Mouse (Mus musculus): ENCODE data around the gene Ywhae. TPM values are rescaled to one million over a fixed set of nuclear protein-coding genes. Genes with fewer than 3 reads are reported as not detected.

Ywhae gene
- polyA plus RNA-seq, 1 experiment from 2014 or later: 1,444 TPM

DNA sequence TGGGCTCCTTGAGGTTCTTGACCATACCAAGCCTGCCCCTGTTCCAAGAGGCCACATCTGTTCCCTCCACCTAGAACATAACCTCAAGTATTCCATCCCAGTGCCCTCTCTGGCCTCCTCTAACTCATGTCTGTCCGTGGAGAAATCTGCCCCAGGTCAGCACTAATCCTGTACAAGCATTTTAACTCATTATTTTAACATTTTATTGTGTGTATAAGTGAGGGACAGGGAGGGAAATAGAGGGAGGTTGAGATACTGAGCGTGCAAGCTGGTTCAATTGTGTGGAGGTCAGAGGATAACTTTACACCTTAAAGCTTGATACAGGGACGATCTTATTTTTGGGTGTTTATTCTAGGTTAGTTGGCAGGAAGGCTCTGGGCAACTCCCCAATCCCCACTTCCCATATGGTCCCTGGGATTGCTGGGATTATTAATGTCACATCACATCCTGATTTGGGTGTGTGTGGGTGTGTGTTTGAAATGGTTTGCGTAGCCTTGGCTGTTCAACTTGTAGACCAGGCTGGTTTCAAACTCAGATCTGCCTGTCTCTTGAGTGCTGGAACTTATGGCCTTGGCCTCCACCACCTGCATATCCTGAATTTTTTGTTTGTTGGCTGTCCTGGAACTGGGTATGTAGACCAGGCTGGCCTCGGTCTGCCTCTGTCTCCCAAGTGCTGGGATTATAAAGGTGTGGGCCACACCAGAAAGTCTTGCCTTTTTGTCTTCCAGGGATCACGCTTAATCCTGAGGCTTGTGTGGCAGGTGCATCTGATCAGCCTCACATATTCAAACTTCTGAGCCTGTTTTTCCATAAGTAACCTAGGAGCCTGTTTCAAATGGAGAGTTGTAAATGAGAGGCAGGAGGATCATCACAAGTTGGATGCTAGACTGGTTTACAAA is 35.7 kb downstream of the Ywhae start:
- peaks cover 44% of the 10 kb centered on the region for H3K36me3 ChIP-seq (ENCODE audit: control insufficient read depth, insufficient read depth, low read length)
- ATAC-seq: 0 out of 2 replicates have a peak, but pooled peaks have one; percentile 3

DNA sequence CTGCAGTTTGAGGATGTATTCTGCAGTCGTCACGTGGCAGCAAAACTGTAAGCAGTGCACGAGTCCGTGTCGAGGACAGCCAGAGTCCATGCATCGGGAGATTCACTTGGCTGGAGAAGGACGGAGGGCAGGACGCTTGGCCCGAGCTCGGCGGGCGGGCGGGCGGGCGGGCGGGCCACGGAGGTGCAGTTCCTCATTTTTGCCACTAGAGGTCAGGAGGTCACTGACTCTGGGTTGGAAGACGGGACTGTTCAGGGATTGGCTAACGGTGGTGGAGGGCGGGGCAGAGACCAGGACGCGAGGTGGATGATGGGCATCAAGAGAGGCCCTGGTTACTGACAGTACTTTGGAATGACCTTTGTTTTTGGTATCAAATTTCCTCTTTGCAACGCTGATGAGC is 36.5 kb downstream of the Ywhae start:
- peak overlapping the region; percentile 4; the same call in 1 of the 2 replicates for H3K4me3 ChIP-seq (ENCODE audit: low read depth, low read length)
- H3K27me3 ChIP-seq (replicated peaks; ENCODE audit: control insufficient read depth, insufficient read depth, low read length): no peaks in the 10 kb centered on the region
- H3K9ac ChIP-seq (ENCODE audit: low read length): no peak overlapping the region
- no peaks in the 10 kb centered on the region for H3K9me3 ChIP-seq (replicated peaks; ENCODE audit: control insufficient read depth, low read length)
- peak overlapping the region; percentile 41 for H3K4me2 ChIP-seq (ENCODE audit: low read length)
- peaks cover 40% of the 10 kb centered on the region for H3K36me3 ChIP-seq (ENCODE audit: control insufficient read depth, insufficient read depth, low read length)
- DNase-seq (ENCODE audit: low spot score): peak; percentile 81
- peak; percentile 92 for ATAC-seq
- under 1% methylated on average over 23 of the region's 23 CpGs for WGBS
- H3K27ac ChIP-seq (ENCODE audit: low read depth, low read length): no peak overlapping the region
- H3K4me1 ChIP-seq (ENCODE audit: control insufficient read depth, insufficient read depth, low read length): no peaks in the 10 kb centered on the region

More for the DNA sequence above, 35.7 kb downstream of the Ywhae start:
- Histone ChIP-seq H3K9ac (ENCODE audit: low read length) (no peak overlapping the region), H3K4me1 (ENCODE audit: control insufficient read depth, insufficient read depth, low read length) (no peaks in the 10 kb centered on the region), H3K4me2 (ENCODE audit: low read length) (no peak overlapping the region), H3K4me3 (ENCODE audit: low read depth, low read length) (no peak overlapping the region), H3K9me3 (replicated peaks; ENCODE audit: control insufficient read depth, low read length) (no peaks in the 10 kb centered on the region), H3K27me3 (replicated peaks; ENCODE audit: control insufficient read depth, insufficient read depth, low read length) (no peaks in the 10 kb centered on the region), H3K27ac (ENCODE audit: low read depth, low read length) (no peak overlapping the region)
- no peak for DNase-seq (ENCODE audit: low spot score)
- WGBS: 56% methylated on average over 6 of the region's 6 CpGs

GRCm38 (mm10) chr11:75772562-75772961 is 39.9 kb downstream of the Ywhae start:
- H3K4me2 ChIP-seq (ENCODE audit: low read length): no peak overlapping the region
- DNase-seq (ENCODE audit: low spot score) (no peak), ATAC-seq (no peak)
- peaks cover 7% of the 10 kb centered on the region for H3K36me3 ChIP-seq (ENCODE audit: control insufficient read depth, insufficient read depth, low read length)
- H3K4me3 ChIP-seq (ENCODE audit: low read depth, low read length): no peak overlapping the region
- no peak overlapping the region for H3K9ac ChIP-seq (ENCODE audit: low read length)
- H3K27ac ChIP-seq (ENCODE audit: low read depth, low read length): no peak overlapping the region
- no peaks in the 10 kb centered on the region for H3K4me1 ChIP-seq (ENCODE audit: control insufficient read depth, insufficient read depth, low read length)
- H3K27me3 ChIP-seq (replicated peaks; ENCODE audit: control insufficient read depth, insufficient read depth, low read length): no peaks in the 10 kb centered on the region
- H3K9me3 ChIP-seq (replicated peaks; ENCODE audit: control insufficient read depth, low read length): no peaks in the 10 kb centered on the region
- WGBS: 76% methylated on average over 5 of the region's 5 CpGs

DNA sequence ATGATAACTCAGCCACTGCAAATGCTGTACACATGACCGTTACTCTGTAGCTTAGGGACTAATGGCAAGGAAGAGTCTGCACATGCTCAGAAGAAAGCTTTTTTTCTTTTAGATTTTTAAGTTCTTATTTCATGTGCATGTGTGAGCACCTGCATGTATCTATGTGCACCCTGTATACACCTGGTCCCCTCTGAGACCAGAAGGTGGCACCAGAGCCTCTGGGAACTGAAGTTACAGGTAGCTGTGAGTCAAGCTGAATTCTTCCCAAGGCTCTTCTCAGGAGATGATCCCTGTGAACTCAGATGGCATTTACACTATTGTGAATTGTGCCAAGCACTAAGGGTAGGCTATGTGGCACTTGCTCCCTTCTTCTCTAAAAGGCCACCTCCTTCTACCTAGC is 43.2 kb downstream of the Ywhae start:
- 83% methylated on average over 1 of the region's 1 CpGs for WGBS
- no peak overlapping the region for H3K4me3 ChIP-seq (ENCODE audit: low read depth, low read length)
- DNase-seq (ENCODE audit: low spot score): no peak

GRCm38 (mm10) chr11:75781919-75782318 is 49.2 kb downstream of the Ywhae start:
- ATAC-seq: peak; percentile 73; the same call in 1 of the 2 replicates
- no peaks in the 10 kb centered on the region for H3K27me3 ChIP-seq (replicated peaks; ENCODE audit: control insufficient read depth, insufficient read depth, low read length)
- H3K27ac ChIP-seq (ENCODE audit: low read depth, low read length): no peak overlapping the region
- H3K4me3 ChIP-seq (ENCODE audit: low read depth, low read length): no peak overlapping the region
- H3K36me3 ChIP-seq (ENCODE audit: control insufficient read depth, insufficient read depth, low read length): no peaks in the 10 kb centered on the region
- 25% methylated on average over 6 of the region's 6 CpGs for WGBS
- no peak overlapping the region for H3K4me2 ChIP-seq (ENCODE audit: low read length)
- no peaks in the 10 kb centered on the region for H3K4me1 ChIP-seq (ENCODE audit: control insufficient read depth, insufficient read depth, low read length)
- peak; percentile 78 for DNase-seq (ENCODE audit: low spot score)
- H3K9me3 ChIP-seq (replicated peaks; ENCODE audit: control insufficient read depth, low read length): no peaks in the 10 kb centered on the region
- no peak overlapping the region for H3K9ac ChIP-seq (ENCODE audit: low read length)

More for the DNA sequence above, 43.2 kb downstream of the Ywhae start:
- H3K27ac ChIP-seq (ENCODE audit: low read depth, low read length): no peak overlapping the region
- ATAC-seq: no peak
- H3K27me3 ChIP-seq (replicated peaks; ENCODE audit: control insufficient read depth, insufficient read depth, low read length): no peaks in the 10 kb centered on the region
- no peak overlapping the region for H3K9ac ChIP-seq (ENCODE audit: low read length)
- H3K4me1 ChIP-seq (ENCODE audit: control insufficient read depth, insufficient read depth, low read length): no peaks in the 10 kb centered on the region
- no peaks in the 10 kb centered on the region for H3K36me3 ChIP-seq (ENCODE audit: control insufficient read depth, insufficient read depth, low read length)
- no peak overlapping the region for H3K4me2 ChIP-seq (ENCODE audit: low read length)
- H3K9me3 ChIP-seq (replicated peaks; ENCODE audit: control insufficient read depth, low read length): no peaks in the 10 kb centered on the region

DNA sequence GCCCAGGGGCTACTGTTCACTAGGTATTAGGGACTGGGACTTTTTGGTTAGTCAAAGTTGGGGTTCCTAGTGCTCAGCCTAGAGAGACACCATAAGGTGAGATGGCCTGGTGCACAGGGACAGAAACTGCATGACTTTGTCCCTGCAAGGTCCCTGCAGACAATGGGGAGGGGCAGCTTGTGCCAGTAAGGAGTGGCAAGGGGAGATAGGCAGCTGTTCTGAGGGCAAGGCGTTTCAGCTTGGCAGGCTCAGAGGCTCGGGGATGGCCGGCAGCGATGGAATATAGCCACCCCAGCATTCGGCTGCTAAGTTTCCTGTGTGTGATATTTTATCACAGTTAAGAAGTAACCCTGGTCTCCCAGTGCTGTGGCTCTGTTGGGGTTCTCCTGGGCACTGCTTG is 51.1 kb downstream of the Ywhae start:
- DNase-seq (ENCODE audit: low spot score) (no peak), ATAC-seq (no peak)
- no peaks in the 10 kb centered on the region for H3K9me3 ChIP-seq (replicated peaks; ENCODE audit: control insufficient read depth, low read length)
- 89% methylated on average over 5 of the region's 5 CpGs for WGBS
- no peak overlapping the region for H3K4me3 ChIP-seq (ENCODE audit: low read depth, low read length)
- H3K27me3 ChIP-seq (replicated peaks; ENCODE audit: control insufficient read depth, insufficient read depth, low read length): no peaks in the 10 kb centered on the region
- H3K9ac ChIP-seq (ENCODE audit: low read length): no peak overlapping the region
- H3K27ac ChIP-seq (ENCODE audit: low read depth, low read length): no peak overlapping the region
- H3K36me3 ChIP-seq (ENCODE audit: control insufficient read depth, insufficient read depth, low read length): no peaks in the 10 kb centered on the region
- H3K4me1 ChIP-seq (ENCODE audit: control insufficient read depth, insufficient read depth, low read length): no peaks in the 10 kb centered on the region
- no peak overlapping the region for H3K4me2 ChIP-seq (ENCODE audit: low read length)

- H3K27me3 ChIP-seq (replicated peaks; ENCODE audit: control insufficient read depth, insufficient read depth, low read length): no peaks in the 10 kb centered on the region
- H3K4me3 ChIP-seq (ENCODE audit: low read depth, low read length): no peak overlapping the region
- no peaks in the 10 kb centered on the region for H3K9me3 ChIP-seq (replicated peaks; ENCODE audit: control insufficient read depth, low read length)
- WGBS: 81% methylated on average over 8 of the region's 8 CpGs
- H3K36me3 ChIP-seq (ENCODE audit: control insufficient read depth, insufficient read depth, low read length): no peaks in the 10 kb centered on the region
- H3K4me2 ChIP-seq (ENCODE audit: low read length): no peak overlapping the region
- no peak overlapping the region for H3K9ac ChIP-seq (ENCODE audit: low read length)
- H3K27ac ChIP-seq (ENCODE audit: low read depth, low read length): no peak overlapping the region
- DNase-seq (ENCODE audit: low spot score) (no peak), ATAC-seq (no peak)
- no peaks in the 10 kb centered on the region for H3K4me1 ChIP-seq (ENCODE audit: control insufficient read depth, insufficient read depth, low read length)
Measured at GRCm38 (mm10) chr11:75785897-75786296, 53.2 kb downstream of the Ywhae start.

DNA sequence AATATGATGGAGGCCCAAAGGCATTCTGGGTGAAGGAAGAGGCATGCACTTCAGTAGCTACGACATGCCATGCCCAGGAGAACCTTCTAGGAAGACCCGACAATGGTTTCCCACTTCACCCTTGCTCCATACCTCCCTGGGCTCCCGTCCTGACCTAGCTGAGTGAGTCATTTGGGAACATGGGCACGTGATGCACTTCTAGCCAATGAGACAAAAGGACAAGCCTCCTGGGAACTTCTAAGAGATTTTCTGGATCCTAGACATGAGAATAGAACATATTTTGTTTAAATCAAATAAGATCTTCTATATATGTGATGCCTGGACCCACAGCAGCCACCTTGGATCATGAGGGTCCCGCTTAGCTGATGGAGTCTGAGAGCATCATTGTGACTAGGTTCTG is 59.9 kb downstream of the Ywhae start:
- Histone ChIP-seq H3K4me3 (ENCODE audit: low read depth, low read length) (no peak overlapping the region), H3K36me3 (ENCODE audit: control insufficient read depth, insufficient read depth, low read length) (no peaks in the 10 kb centered on the region), H3K9me3 (replicated peaks; ENCODE audit: control insufficient read depth, low read length) (no peaks in the 10 kb centered on the region), H3K27me3 (replicated peaks; ENCODE audit: control insufficient read depth, insufficient read depth, low read length) (peaks cover 38% of the 10 kb centered on the region), H3K4me1 (ENCODE audit: control insufficient read depth, insufficient read depth, low read length) (no peaks in the 10 kb centered on the region), H3K27ac (ENCODE audit: low read depth, low read length) (no peak overlapping the region), H3K4me2 (ENCODE audit: low read length) (no peak overlapping the region), H3K9ac (ENCODE audit: low read length) (no peak overlapping the region)
- no peak for ATAC-seq
- no peak for DNase-seq (ENCODE audit: low spot score)
- 78% methylated on average over 5 of the region's 5 CpGs for WGBS

GRCm38 (mm10) chr11:75793351-75793750 is 60.7 kb downstream of the Ywhae start:
- no peak overlapping the region for H3K4me3 ChIP-seq (ENCODE audit: low read depth, low read length)
- no peaks in the 10 kb centered on the region for H3K9me3 ChIP-seq (replicated peaks; ENCODE audit: control insufficient read depth, low read length)
- H3K9ac ChIP-seq (ENCODE audit: low read length): no peak overlapping the region
- H3K27me3 ChIP-seq (replicated peaks; ENCODE audit: control insufficient read depth, insufficient read depth, low read length): peaks cover 40% of the 10 kb centered on the region
- no peak overlapping the region for H3K4me2 ChIP-seq (ENCODE audit: low read length)
- no peaks in the 10 kb centered on the region for H3K4me1 ChIP-seq (ENCODE audit: control insufficient read depth, insufficient read depth, low read length)
- no peaks in the 10 kb centered on the region for H3K36me3 ChIP-seq (ENCODE audit: control insufficient read depth, insufficient read depth, low read length)
- 59% methylated on average over 5 of the region's 5 CpGs for WGBS
- no peak for DNase-seq (ENCODE audit: low spot score)
- ATAC-seq: no peak
- no peak overlapping the region for H3K27ac ChIP-seq (ENCODE audit: low read depth, low read length)

Measured in forebrain, embryonic 14.5 days (tissue).